Mouse (Mus musculus) neural tube, embryonic 12.5 days (tissue): ENCODE measurements around the gene Abhd17b. TPM values are rescaled to one million over a fixed set of nuclear protein-coding genes. Genes with fewer than 3 reads are reported as not detected.
A peak's percentile ranks its signal among the peaks of the same experiment; 100 is the strongest.

Source experiments
- ATAC-seq: fragments of 200-750 bp; cut with Nextera tagmentation; 2 replicates; pipeline ENCODE4 v1.8.0; 2017; ENCODE audit warnings: low read depth, mild to moderate bottlenecking, moderate TSS enrichment, moderate library complexity; ENCODE audit not compliant: low FRiP score
- H3K27ac ChIP-seq: fragments of 300-500 bp; sonication (generic); 2 replicates; pipeline ENCODE4 v1.5.1; 2016
- H3K27me3 ChIP-seq: fragments of 300-500 bp; sonication (generic); replicated peaks from 2 replicates; pipeline ENCODE4 v1.6.1; 2016; ENCODE audit warnings: mild to moderate bottlenecking
- H3K36me3 ChIP-seq: fragments of 300-500 bp; sonication (generic); 2 replicates; pipeline ENCODE4 v1.6.1; 2016; ENCODE audit warnings: mild to moderate bottlenecking
- H3K4me1 ChIP-seq: fragments of 300-500 bp; sonication (generic); 2 replicates; pipeline ENCODE4 v1.6.1; 2016
- H3K4me2 ChIP-seq: fragments of 300-500 bp; sonication (generic); replicated peaks from 2 replicates; pipeline ENCODE4 v1.6.1; 2016; ENCODE audit warnings: mild to moderate bottlenecking
- H3K4me3 ChIP-seq: fragments of 300-500 bp; sonication (generic); 2 replicates; pipeline ENCODE4 v1.5.1; 2016
- H3K9ac ChIP-seq: fragments of 300-500 bp; sonication (generic); 2 replicates; pipeline ENCODE4 v1.6.1; 2016; ENCODE audit warnings: mild to moderate bottlenecking
- H3K9me3 ChIP-seq: fragments of 300-500 bp; sonication (generic); 2 replicates; pipeline ENCODE4 v1.6.1; 2016; ENCODE audit warnings: mild to moderate bottlenecking
- WGBS: fragments of 180-500 bp; shearing (Covaris S2); methylation state at CpG from one replicate; pipeline ENCODE4 v1.1.7; 2016; 5-methylcytosine and 5-hydroxymethylcytosine counted together
- polyA plus RNA-seq: library from polyadenylated mRNA; unstranded; fragments of >200 nt; fragmentation: Nextera tagmentation; extraction: Ambion mirVana; gene quantifications from 2 replicates; pipeline ENCODE4 v1.2.1, GENCODE M21; 2016

Abhd17b gene
- polyA plus RNA-seq, 1 experiment from 2014 or later: 49.4 TPM

GRCm38 (mm10) chr19:21629030-21629429, 24.0 kb upstream of the Abhd17b start:
- Histone ChIP-seq H3K4me1 (no peaks in the 10 kb centered on the region; the same call in 1 of the 2 replicates), H3K27me3 (no peaks in the 10 kb centered on the region), H3K27ac (no peak overlapping the region), H3K9ac (no peak overlapping the region), H3K4me2 (no peak overlapping the region), H3K4me3 (no peak overlapping the region), H3K9me3 (no peaks in the 10 kb centered on the region), H3K36me3 (no peaks in the 10 kb centered on the region)
- WGBS: 88% methylated on average over 1 of the region's 1 CpGs
- ATAC-seq: no peak

GRCm38 (mm10) chr19:21629501-21629900, 23.5 kb upstream of the Abhd17b start:
- 50% methylated on average over 1 of the region's 1 CpGs for WGBS
- no peaks in the 10 kb centered on the region for H3K36me3 ChIP-seq
- H3K27ac ChIP-seq: no peak overlapping the region
- no peaks in the 10 kb centered on the region for H3K27me3 ChIP-seq
- no peak overlapping the region for H3K4me3 ChIP-seq
- no peaks in the 10 kb centered on the region for H3K9me3 ChIP-seq
- no peak overlapping the region for H3K9ac ChIP-seq
- H3K4me1 ChIP-seq: no peaks in the 10 kb centered on the region; the same call in 1 of the 2 replicates
- ATAC-seq: no peak
- no peak overlapping the region for H3K4me2 ChIP-seq

- Histone ChIP-seq H3K4me2 (no peak overlapping the region), H3K27me3 (no peaks in the 10 kb centered on the region), H3K27ac (no peak overlapping the region), H3K36me3 (no peaks in the 10 kb centered on the region), H3K9me3 (no peaks in the 10 kb centered on the region), H3K4me1 (no peaks in the 10 kb centered on the region; the same call in 1 of the 2 replicates), H3K4me3 (no peak overlapping the region), H3K9ac (no peak overlapping the region)
- 65% methylated on average over 14 of the region's 14 CpGs for WGBS
- no peak for ATAC-seq
These were observed 22.2 kb upstream of the Abhd17b start for GRCm38 (mm10) chr19:21630656-21631331.

GRCm38 (mm10) chr19:21635406-21635805, 17.6 kb upstream of the Abhd17b start:
- Histone ChIP-seq H3K4me1 (no peaks in the 10 kb centered on the region; the same call in 1 of the 2 replicates), H3K4me3 (no peak overlapping the region), H3K27ac (no peak overlapping the region), H3K36me3 (no peaks in the 10 kb centered on the region), H3K9ac (no peak overlapping the region), H3K9me3 (no peaks in the 10 kb centered on the region), H3K27me3 (no peaks in the 10 kb centered on the region), H3K4me2 (no peak overlapping the region)
- no peak for ATAC-seq
- 88% methylated on average over 2 of the region's 2 CpGs for WGBS

- H3K9ac ChIP-seq: no peak overlapping the region
- no peaks in the 10 kb centered on the region for H3K9me3 ChIP-seq
- 93% methylated on average over 3 of the region's 3 CpGs for WGBS
- H3K4me3 ChIP-seq: no peak overlapping the region
- no peak overlapping the region for H3K4me2 ChIP-seq
- H3K4me1 ChIP-seq: no peaks in the 10 kb centered on the region
- H3K36me3 ChIP-seq: no peaks in the 10 kb centered on the region
- ATAC-seq: no peak
- H3K27ac ChIP-seq: no peak overlapping the region
- H3K27me3 ChIP-seq: no peaks in the 10 kb centered on the region
These were observed 16.1 kb upstream of the Abhd17b start for GRCm38 (mm10) chr19:21636907-21637306.

GRCm38 (mm10) chr19:21637672-21638071, 15.3 kb upstream of the Abhd17b start:
- no peak overlapping the region for H3K4me3 ChIP-seq
- no peaks in the 10 kb centered on the region for H3K27me3 ChIP-seq
- H3K36me3 ChIP-seq: no peaks in the 10 kb centered on the region
- no peak overlapping the region for H3K9ac ChIP-seq
- no peak for ATAC-seq
- no peak overlapping the region for H3K27ac ChIP-seq
- no peaks in the 10 kb centered on the region for H3K4me1 ChIP-seq
- no peak overlapping the region for H3K4me2 ChIP-seq
- H3K9me3 ChIP-seq: no peaks in the 10 kb centered on the region
- WGBS: 80% methylated on average over 7 of the region's 7 CpGs

- 84% methylated on average over 1 of the region's 1 CpGs for WGBS
These were observed 9.1 kb upstream of the Abhd17b start for GRCm38 (mm10) chr19:21643935-21644334.

GRCm38 (mm10) chr19:21645301-21645700, 7.7 kb upstream of the Abhd17b start:
- no peak overlapping the region for H3K4me3 ChIP-seq
- 70% methylated on average over 4 of the region's 4 CpGs for WGBS
- no peak for ATAC-seq

More at GRCm38 (mm10) chr19:21643935-21644334, 9.1 kb upstream of the Abhd17b start:
- no peaks in the 10 kb centered on the region for H3K4me1 ChIP-seq
- H3K27me3 ChIP-seq: no peaks in the 10 kb centered on the region
- H3K4me2 ChIP-seq: no peak overlapping the region
- no peaks in the 10 kb centered on the region for H3K9me3 ChIP-seq
- no peak for ATAC-seq
- H3K27ac ChIP-seq: no peak overlapping the region
- no peak overlapping the region for H3K9ac ChIP-seq
- no peaks in the 10 kb centered on the region for H3K36me3 ChIP-seq
- no peak overlapping the region for H3K4me3 ChIP-seq

GRCm38 (mm10) chr19:21646142-21646541, 6.8 kb upstream of the Abhd17b start:
- Histone ChIP-seq H3K9ac (no peak overlapping the region), H3K4me2 (no peak overlapping the region), H3K27me3 (no peaks in the 10 kb centered on the region), H3K9me3 (no peaks in the 10 kb centered on the region), H3K4me1 (no peaks in the 10 kb centered on the region), H3K27ac (no peak overlapping the region), H3K36me3 (no peaks in the 10 kb centered on the region), H3K4me3 (no peak overlapping the region)
- ATAC-seq: no peak
- 91% methylated on average over 6 of the region's 6 CpGs for WGBS

More at GRCm38 (mm10) chr19:21645301-21645700, 7.7 kb upstream of the Abhd17b start:
- Histone ChIP-seq H3K4me1 (no peaks in the 10 kb centered on the region), H3K36me3 (no peaks in the 10 kb centered on the region), H3K4me2 (no peak overlapping the region), H3K9ac (no peak overlapping the region), H3K9me3 (no peaks in the 10 kb centered on the region), H3K27me3 (no peaks in the 10 kb centered on the region), H3K27ac (no peak overlapping the region)

- Histone ChIP-seq H3K4me3 (peak overlapping the region; percentile 89), H3K36me3 (no peaks in the 10 kb centered on the region), H3K9me3 (no peaks in the 10 kb centered on the region), H3K4me1 (peaks cover 15% of the 10 kb centered on the region), H3K27ac (no peak overlapping the region), H3K4me2 (peak overlapping the region; percentile 79), H3K27me3 (no peaks in the 10 kb centered on the region), H3K9ac (peak overlapping the region; percentile 56; the same call in 1 of the 2 replicates)
- ATAC-seq: no peak
- 56% methylated on average over 6 of the region's 6 CpGs for WGBS
These were observed 1.3 kb upstream of the Abhd17b start for GRCm38 (mm10) chr19:21651664-21652063.

- H3K9ac ChIP-seq: peak within 1 kb of the TSS; percentile 97
- peak; percentile 100 for ATAC-seq
- no peaks in the 10 kb centered on the region for H3K9me3 ChIP-seq
- WGBS: 6% methylated on average over 52 of the region's 52 CpGs
- H3K36me3 ChIP-seq: no peaks in the 10 kb centered on the region
- peak within 1 kb of the TSS; percentile 89 for H3K4me3 ChIP-seq
- H3K27ac ChIP-seq: peak within 1 kb of the TSS; percentile 98
- H3K4me2 ChIP-seq: peak within 1 kb of the TSS; percentile 79
- no peaks in the 10 kb centered on the region for H3K27me3 ChIP-seq
- H3K4me1 ChIP-seq: peaks cover 15% of the 10 kb centered on the region
These were observed 457 bp upstream of the Abhd17b start, which contains the start of gene 1110059E24Rik for GRCm38 (mm10) chr19:21652285-21653171. Gene 1110059E24Rik (minus strand): TSS chr19:21652976.

GRCm38 (mm10) chr19:21654788-21655187, 1.8 kb downstream of the Abhd17b start:
- 72% methylated on average over 7 of the region's 7 CpGs for WGBS
- no peaks in the 10 kb centered on the region for H3K36me3 ChIP-seq
- no peaks in the 10 kb centered on the region for H3K9me3 ChIP-seq
- H3K4me2 ChIP-seq: peak overlapping the region; percentile 79
- ATAC-seq: no peak
- peak overlapping the region; percentile 89 for H3K4me3 ChIP-seq
- H3K27me3 ChIP-seq: no peaks in the 10 kb centered on the region
- peak overlapping the region; percentile 97 for H3K9ac ChIP-seq
- no peak overlapping the region for H3K27ac ChIP-seq
- H3K4me1 ChIP-seq: peaks cover 15% of the 10 kb centered on the region
